21 mouse cellular contexts compared by ENCODE assay signal in genomic region chr11:7371835-7372234, GRCm38 (mm10).
A peak's percentile ranks its signal among the peaks of the same experiment; 100 is the strongest.
DNase-seq lines count a peak whose midpoint lies in the region; ATAC-seq and TF ChIP-seq lines count a peak whose summit lies in the region.
"Had no signal": no experiment of that assay in that cellular context is flagged by ENCODE, and none has a peak within 500 bp of the region (broad histone marks: within the 10 kb centered on the region; RNA-seq: fewer than 3 reads in every experiment).

No protein-coding gene starts in this region.

- H3K27me3 ChIP-seq in embryonic facial prominence, embryonic 14.5 days (replicated peaks; ENCODE audit: control insufficient read depth, insufficient read depth, low read length) = no peaks in the 10 kb centered on the region
- no peaks in the 10 kb centered on the region for H3K27me3 ChIP-seq in embryonic facial prominence, embryonic 10.5 days (replicated peaks; ENCODE audit: low read depth, poor library complexity, severe bottlenecking)
- H3K27me3 ChIP-seq in limb, embryonic 14.5 days (ENCODE audit: control insufficient read depth, insufficient read depth, low read length) = no peaks in the 10 kb centered on the region
- no peaks in the 10 kb centered on the region for H3K27me3 ChIP-seq in limb, embryonic 10.5 days (ENCODE audit: low read depth, poor library complexity, severe bottlenecking)
- no peaks in the 10 kb centered on the region for H3K27me3 ChIP-seq in myocyte (ENCODE audit: control insufficient read depth, insufficient read depth, insufficient read length)
- H3K27me3 ChIP-seq: CH12.LX had no signal

- H3K4me2 ChIP-seq in embryonic facial prominence, embryonic 14.5 days (ENCODE audit: low read depth, low read length) = no peak overlapping the region
- H3K4me2 ChIP-seq in limb, embryonic 14.5 days (replicated peaks; ENCODE audit: low read depth, low read length, severe bottlenecking) = no peak overlapping the region
- no peak overlapping the region for H3K4me2 ChIP-seq in myocyte (ENCODE audit: low read depth)

- no peaks in the 10 kb centered on the region for H3K9me3 ChIP-seq in embryonic facial prominence, embryonic 14.5 days (ENCODE audit: control insufficient read depth, low read length)
- no peaks in the 10 kb centered on the region for H3K9me3 ChIP-seq in embryonic facial prominence, embryonic 10.5 days
- no peaks in the 10 kb centered on the region for H3K9me3 ChIP-seq in limb, embryonic 14.5 days (ENCODE audit: control insufficient read depth, low read length)
- no peaks in the 10 kb centered on the region for H3K9me3 ChIP-seq in limb, embryonic 10.5 days (replicated peaks)
- H3K9me3 ChIP-seq: G1E had no signal

- no peak overlapping the region for H3K9ac ChIP-seq in embryonic facial prominence, embryonic 14.5 days (ENCODE audit: low read depth, low read length)
- H3K9ac ChIP-seq in limb, embryonic 14.5 days (ENCODE audit: low read depth, low read length, severe bottlenecking) = no peak overlapping the region

- ATAC-seq in embryonic facial prominence, embryonic 14.5 days (ENCODE audit: low read depth) = no peak
- peak; percentile 55; the same call in 1 of the 2 replicates for ATAC-seq in limb, embryonic 14.5 days (ENCODE audit: low FRiP score, low read depth)
- ATAC-seq: activated CD4-positive, CD25-positive, alpha-beta regulatory T cell, adult 4 months; CD4-positive, CD25-positive, alpha-beta regulatory T cell, adult 4 months; Patski had no signal

- WGBS in embryonic facial prominence, embryonic 14.5 days = 60% methylated on average over 1 of the region's 1 CpGs
- 72% methylated on average over 1 of the region's 1 CpGs for WGBS in embryonic facial prominence, embryonic 10.5 days
- 63% methylated on average over 1 of the region's 1 CpGs for WGBS in limb, embryonic 14.5 days
- WGBS in limb, embryonic 10.5 days = 87% methylated on average over 1 of the region's 1 CpGs

- H3K4me1 ChIP-seq in embryonic facial prominence, embryonic 14.5 days (ENCODE audit: control insufficient read depth, insufficient read depth, low read length) = no peaks in the 10 kb centered on the region
- H3K4me1 ChIP-seq in embryonic facial prominence, embryonic 10.5 days = no peaks in the 10 kb centered on the region
- no peaks in the 10 kb centered on the region for H3K4me1 ChIP-seq in limb, embryonic 14.5 days (ENCODE audit: control insufficient read depth, insufficient read depth, low read length)
- no peaks in the 10 kb centered on the region for H3K4me1 ChIP-seq in limb, embryonic 10.5 days

- no peaks in the 10 kb centered on the region for H3K36me3 ChIP-seq in embryonic facial prominence, embryonic 14.5 days (ENCODE audit: control insufficient read depth, insufficient read depth, low read length)
- H3K36me3 ChIP-seq in embryonic facial prominence, embryonic 10.5 days (replicated peaks) = no peaks in the 10 kb centered on the region
- no peaks in the 10 kb centered on the region for H3K36me3 ChIP-seq in limb, embryonic 14.5 days (ENCODE audit: control insufficient read depth, insufficient read depth, low read length)
- H3K36me3 ChIP-seq in limb, embryonic 10.5 days = no peaks in the 10 kb centered on the region
- H3K36me3 ChIP-seq in myocyte (ENCODE audit: control insufficient read depth, insufficient read depth) = no peaks in the 10 kb centered on the region
- H3K36me3 ChIP-seq: G1E had no signal

- DNase-seq in embryonic facial prominence, embryonic 14.5 days (ENCODE audit: low spot score) = peak; percentile 45
- no peak for DNase-seq in embryonic facial prominence, embryonic 10.5 days (ENCODE audit: low spot score)
- DNase-seq in limb, embryonic 14.5 days (ENCODE audit: low spot score) = peak; percentile 51
- no peak for DNase-seq in limb, embryonic 10.5 days (ENCODE audit: low spot score)
- DNase-seq in layer of hippocampus, adult 8-10 months (ENCODE audit: low spot score in 2 of 2) = no peak
- DNase-seq: adrenal gland, adult 2 months; adrenal gland, adult 8-10 months; adrenal gland, postnatal 10 days; adrenal gland, postnatal 14 days; adrenal gland, postnatal 25 days; adrenal gland, postnatal 36 days; B cell, adult 2 months; cerebellum, adult 11 months; cerebellum, adult 11-12 months; cerebellum, adult 18-20 months had no signal

- H3K27ac ChIP-seq in embryonic facial prominence, embryonic 14.5 days (replicated peaks; ENCODE audit: low read depth, low read length) = no peak overlapping the region
- H3K27ac ChIP-seq in embryonic facial prominence, embryonic 10.5 days (replicated peaks) = no peak overlapping the region
- H3K27ac ChIP-seq in limb, embryonic 14.5 days (replicated peaks; ENCODE audit: low read depth, low read length) = no peak overlapping the region
- H3K27ac ChIP-seq in limb, embryonic 10.5 days = no peak overlapping the region

- H3K4me3 ChIP-seq in embryonic facial prominence, embryonic 14.5 days (ENCODE audit: low read depth, low read length) = no peak overlapping the region
- no peak overlapping the region for H3K4me3 ChIP-seq in embryonic facial prominence, embryonic 10.5 days
- no peak overlapping the region for H3K4me3 ChIP-seq in limb, embryonic 14.5 days (replicated peaks; ENCODE audit: low read length)
- H3K4me3 ChIP-seq in limb, embryonic 10.5 days = no peak overlapping the region
- H3K4me3 ChIP-seq in myocyte = no peak overlapping the region

- TF ChIP-seq POLR2A in limb, embryonic 14.5 days (IDR thresholded peaks at IDR 0.05; ENCODE audit: borderline replicate concordance, extremely low read depth, insufficient read depth, insufficient read length) = no peak
- TF ChIP-seq POLR2A in myocyte (IDR thresholded peaks at IDR 0.05; ENCODE audit: insufficient read length, low read depth) = no peak

- H3K79me2 ChIP-seq in myocyte (ENCODE audit: control insufficient read depth, insufficient read depth) = no peaks in the 10 kb centered on the region

- no peak overlapping the region for H3ac ChIP-seq in myocyte (ENCODE audit: control insufficient read depth, insufficient read length)

TF ChIP-seq in myocyte, 11 proteins besides CTCF, POLR2A, EP300 and RAD21:
- TF ChIP-seq MYOD1 (IDR thresholded peaks at IDR 0.05; ENCODE audit: control insufficient read depth in 1 of 3, insufficient read length in 2 of 3, low read depth in 2 of 3) (peak in 2 of 3 experiments; percentile 60 to 90), TCF3 (IDR thresholded peaks at IDR 0.05; ENCODE audit: insufficient read length, low read depth) (peak; percentile 77), MYOG (IDR thresholded peaks at IDR 0.05; ENCODE audit: control insufficient read depth in 1 of 3, insufficient read depth in 1 of 3, insufficient read length in 2 of 3, low read depth in 2 of 3) (peak; percentile 26 to 87 (median 57)), MAX (IDR thresholded peaks at IDR 0.05; ENCODE audit: low read depth) (no peak), TCF12 (IDR thresholded peaks at IDR 0.05; ENCODE audit: insufficient read depth, poor library complexity, severe bottlenecking) (peak; percentile 62)

Comparison
In these comparisons a context has a peak if more than half of its experiments do, and no peak if none do; other contexts are left out.
1. DNase-seq: peak in embryonic facial prominence, embryonic 14.5 days (single experiment) and limb, embryonic 14.5 days (single experiment); none in embryonic facial prominence, embryonic 10.5 days (single experiment), limb, embryonic 10.5 days (single experiment) and layer of hippocampus, adult 8-10 months (0 of 2).